Mouse (Mus musculus) embryonic facial prominence, embryonic 12.5 days (tissue): ENCODE measurements around the gene Akirin1. TPM values are rescaled to one million over a fixed set of nuclear protein-coding genes. Genes with fewer than 3 reads are reported as not detected.

Experiments used
- ATAC-seq: fragments of 200-750 bp; cut with Nextera tagmentation; 2 replicates; pipeline ENCODE4 v1.8.0; 2017; ENCODE audit not compliant: insufficient number of reproducible peaks, insufficient read depth, low FRiP score, low TSS enrichment
- H3K27ac ChIP-seq: fragments of 300-500 bp; sonication (generic); 2 replicates; pipeline ENCODE4 v1.5.1; 2016; ENCODE audit warnings: mild to moderate bottlenecking
- H3K27me3 ChIP-seq: fragments of 300-500 bp; sonication (generic); 2 replicates; pipeline ENCODE4 v1.6.1; 2016; ENCODE audit warnings: mild to moderate bottlenecking, moderate library complexity
- H3K36me3 ChIP-seq: fragments of 300-500 bp; sonication (generic); 2 replicates; pipeline ENCODE4 v1.6.1; 2016; ENCODE audit warnings: mild to moderate bottlenecking
- H3K4me1 ChIP-seq: fragments of 300-500 bp; sonication (generic); 2 replicates; pipeline ENCODE4 v1.6.1; 2016
- H3K4me2 ChIP-seq: fragments of 300-500 bp; sonication (generic); replicated peaks from 2 replicates; pipeline ENCODE4 v1.6.1; 2016; ENCODE audit warnings: mild to moderate bottlenecking, moderate library complexity
- H3K4me3 ChIP-seq: fragments of 300-500 bp; sonication (generic); 2 replicates; pipeline ENCODE4 v1.5.1; 2016; ENCODE audit warnings: mild to moderate bottlenecking
- H3K9ac ChIP-seq: fragments of 300-500 bp; sonication (generic); 2 replicates; pipeline ENCODE4 v1.6.1; 2016; ENCODE audit warnings: mild to moderate bottlenecking, moderate library complexity
- H3K9me3 ChIP-seq: fragments of 300-500 bp; sonication (generic); 2 replicates; pipeline ENCODE4 v1.6.1; 2016; ENCODE audit warnings: mild to moderate bottlenecking, moderate library complexity
- WGBS: fragments of 180-500 bp; shearing (Covaris S2); methylation state at CpG from one replicate; pipeline ENCODE4 v1.1.7; 2016; 5-methylcytosine and 5-hydroxymethylcytosine counted together
- polyA plus RNA-seq: library from polyadenylated mRNA; unstranded; fragments of >200 nt; fragmentation: Nextera tagmentation; extraction: Ambion mirVana; gene quantifications from 2 replicates; pipeline ENCODE4 v1.2.1, GENCODE M21; 2016

The Akirin1 gene
- polyA plus RNA-seq, result 67.5 and 70.0 TPM in 2 replicates

- Histone ChIP-seq H3K9ac (peak within 1 kb of the TSS; percentile 89), H3K36me3 (no peaks in the 10 kb centered on the region), H3K4me1 (peaks cover 8% of the 10 kb centered on the region), H3K4me2 (peak within 1 kb of the TSS; percentile 76), H3K4me3 (peak within 1 kb of the TSS; percentile 98), H3K27ac (peak within 1 kb of the TSS; percentile 93), H3K9me3 (no peaks in the 10 kb centered on the region), H3K27me3 (0 out of 2 replicates have a peak, but pooled peaks cover 4% of the 10 kb centered on the region)
- peak; percentile 98 for ATAC-seq
- under 1% methylated on average over 37 of the region's 46 CpGs for WGBS
Observed at GRCm38 (mm10) chr4:123750152-123750651, at the start of gene Akirin1. TSS of gene Akirin1 (minus strand) at chr4:123750345.

- Histone ChIP-seq H3K27me3 (no peaks in the 10 kb centered on the region), H3K4me2 (no peak overlapping the region), H3K9ac (no peak overlapping the region; the same call in 1 of the 2 replicates), H3K27ac (no peak overlapping the region), H3K36me3 (no peaks in the 10 kb centered on the region), H3K4me1 (no peaks in the 10 kb centered on the region), H3K9me3 (no peaks in the 10 kb centered on the region), H3K4me3 (no peak overlapping the region)
- ATAC-seq, result no peak
- WGBS, result 48% methylated on average over 7 of the region's 7 CpGs
Observed at GRCm38 (mm10) chr4:123797856-123798255, 47.7 kb upstream of the Akirin1 start.

GRCm38 (mm10) chr4:123797403-123797802 is 47.3 kb upstream of the Akirin1 start:
- Histone ChIP-seq H3K27me3 (no peaks in the 10 kb centered on the region), H3K4me1 (no peaks in the 10 kb centered on the region), H3K4me3 (no peak overlapping the region), H3K27ac (no peak overlapping the region), H3K9me3 (no peaks in the 10 kb centered on the region), H3K36me3 (no peaks in the 10 kb centered on the region), H3K9ac (no peak overlapping the region), H3K4me2 (no peak overlapping the region)
- no peak for ATAC-seq
- 80% methylated on average over 3 of the region's 3 CpGs for WGBS

GRCm38 (mm10) chr4:123795057-123795456 is 44.9 kb upstream of the Akirin1 start:
- no peak overlapping the region for H3K27ac ChIP-seq
- 80% methylated on average over 2 of the region's 2 CpGs for WGBS
- H3K9me3 ChIP-seq, result no peaks in the 10 kb centered on the region
- no peak overlapping the region for H3K9ac ChIP-seq
- ATAC-seq, result no peak
- no peak overlapping the region for H3K4me2 ChIP-seq
- no peaks in the 10 kb centered on the region for H3K27me3 ChIP-seq
- no peak overlapping the region for H3K4me3 ChIP-seq
- H3K36me3 ChIP-seq, result no peaks in the 10 kb centered on the region
- H3K4me1 ChIP-seq, result no peaks in the 10 kb centered on the region

GRCm38 (mm10) chr4:123793136-123793535 is 43.0 kb upstream of the Akirin1 start:
- H3K9ac ChIP-seq, result no peak overlapping the region
- H3K4me3 ChIP-seq, result no peak overlapping the region
- ATAC-seq, result no peak
- whole genome bisulfite sequencing, result 96% methylated on average over 6 of the region's 6 CpGs
- H3K4me2 ChIP-seq, result no peak overlapping the region
- H3K9me3 ChIP-seq, result no peaks in the 10 kb centered on the region
- H3K4me1 ChIP-seq, result no peaks in the 10 kb centered on the region
- H3K27me3 ChIP-seq, result no peaks in the 10 kb centered on the region
- H3K27ac ChIP-seq, result no peak overlapping the region
- no peaks in the 10 kb centered on the region for H3K36me3 ChIP-seq

GRCm38 (mm10) chr4:123792666-123793065 is 42.5 kb upstream of the Akirin1 start:
- no peak overlapping the region for H3K4me3 ChIP-seq
- ATAC-seq, result no peak
- H3K27me3 ChIP-seq, result no peaks in the 10 kb centered on the region
- no peak overlapping the region for H3K9ac ChIP-seq
- 84% methylated on average over 2 of the region's 2 CpGs for WGBS
- H3K27ac ChIP-seq, result no peak overlapping the region
- H3K4me1 ChIP-seq, result peaks cover 3% of the 10 kb centered on the region; the same call in 1 of the 2 replicates
- H3K9me3 ChIP-seq, result no peaks in the 10 kb centered on the region
- no peak overlapping the region for H3K4me2 ChIP-seq
- H3K36me3 ChIP-seq, result no peaks in the 10 kb centered on the region

GRCm38 (mm10) chr4:123787191-123787985 is 37.2 kb upstream of the Akirin1 start, which contains the start of gene Rhbdl2:
TSS of gene Rhbdl2 (plus strand) at chr4:123787874.
- 24% methylated on average over 12 of the region's 12 CpGs for WGBS
- H3K4me1 ChIP-seq, result peaks cover 8% of the 10 kb centered on the region; the same call in 1 of the 2 replicates
- H3K4me3 ChIP-seq, result no peak within 1 kb of the TSS
- ATAC-seq, result peak; percentile 82; the same call in 1 of the 2 replicates
- no peaks in the 10 kb centered on the region for H3K9me3 ChIP-seq
- no peak within 1 kb of the TSS for H3K27ac ChIP-seq
- H3K27me3 ChIP-seq, result no peaks in the 10 kb centered on the region
- no peak within 1 kb of the TSS for H3K9ac ChIP-seq
- no peaks in the 10 kb centered on the region for H3K36me3 ChIP-seq
- H3K4me2 ChIP-seq, result no peak within 1 kb of the TSS

GRCm38 (mm10) chr4:123768234-123768633 is 18.1 kb upstream of the Akirin1 start:
- Histone ChIP-seq H3K36me3 (no peaks in the 10 kb centered on the region), H3K4me3 (no peak overlapping the region), H3K27ac (no peak overlapping the region), H3K4me2 (no peak overlapping the region), H3K27me3 (no peaks in the 10 kb centered on the region), H3K9me3 (no peaks in the 10 kb centered on the region), H3K4me1 (no peaks in the 10 kb centered on the region), H3K9ac (no peak overlapping the region)
- ATAC-seq, result no peak
- 77% methylated on average over 4 of the region's 4 CpGs for WGBS

- no peak overlapping the region for H3K4me2 ChIP-seq
- WGBS, result 66% methylated on average over 3 of the region's 3 CpGs
Observed at GRCm38 (mm10) chr4:123767807-123768206, 17.7 kb upstream of the Akirin1 start.

GRCm38 (mm10) chr4:123765071-123765470 is 14.9 kb upstream of the Akirin1 start:
- no peaks in the 10 kb centered on the region for H3K4me1 ChIP-seq
- no peak overlapping the region for H3K4me3 ChIP-seq
- H3K9ac ChIP-seq, result no peak overlapping the region
- H3K36me3 ChIP-seq, result no peaks in the 10 kb centered on the region
- ATAC-seq, result no peak
- H3K27ac ChIP-seq, result no peak overlapping the region
- WGBS, result 68% methylated on average over 6 of the region's 6 CpGs
- H3K9me3 ChIP-seq, result no peaks in the 10 kb centered on the region
- H3K27me3 ChIP-seq, result no peaks in the 10 kb centered on the region
- no peak overlapping the region for H3K4me2 ChIP-seq

More at GRCm38 (mm10) chr4:123767807-123768206, 17.7 kb upstream of the Akirin1 start:
- Histone ChIP-seq H3K4me1 (no peaks in the 10 kb centered on the region), H3K27me3 (no peaks in the 10 kb centered on the region), H3K4me3 (no peak overlapping the region), H3K9ac (no peak overlapping the region), H3K27ac (no peak overlapping the region), H3K9me3 (no peaks in the 10 kb centered on the region), H3K36me3 (no peaks in the 10 kb centered on the region)
- ATAC-seq, result no peak

GRCm38 (mm10) chr4:123758306-123758705 is 8.2 kb upstream of the Akirin1 start:
- no peak for ATAC-seq
- Histone ChIP-seq H3K27me3 (no peaks in the 10 kb centered on the region), H3K36me3 (no peaks in the 10 kb centered on the region), H3K4me2 (no peak overlapping the region), H3K4me1 (no peaks in the 10 kb centered on the region), H3K27ac (no peak overlapping the region), H3K9ac (no peak overlapping the region), H3K9me3 (no peaks in the 10 kb centered on the region), H3K4me3 (no peak overlapping the region)
- WGBS, result 55% methylated on average over 4 of the region's 4 CpGs
